Mouse (Mus musculus) spleen, adult 2 months (tissue): ENCODE results near the gene Rab11fip3.

Experiments
- CTCF ChIP-seq: fragments of 200-500 bp; IDR thresholded peaks from 2 replicates; pipeline ENCODE4 v1.5.1; 2011; ENCODE audit warnings: mild to moderate bottlenecking, inconsistent platforms; ENCODE audit not compliant: insufficient read depth, insufficient read length, insufficient replicate concordance; ENCODE audit errors: extremely low read depth
- POLR2A ChIP-seq: fragments of 200-500 bp; IDR thresholded peaks from 2 replicates; pipeline ENCODE4 v1.6.1; 2011; ENCODE audit warnings: low read depth, low read length, inconsistent platforms

- no peak for TF ChIP-seq CTCF
- no peak for TF ChIP-seq POLR2A
Observed at GRCm38 (mm10) chr17:26095121-26095740, 25.9 kb upstream of the Rab11fip3 start, which contains the start of gene Nme4.
